Mouse (Mus musculus): ENCODE measurements around the gene Tesmin.
A peak's percentile ranks its signal among the peaks of the same experiment; 100 is the strongest.

DNA sequence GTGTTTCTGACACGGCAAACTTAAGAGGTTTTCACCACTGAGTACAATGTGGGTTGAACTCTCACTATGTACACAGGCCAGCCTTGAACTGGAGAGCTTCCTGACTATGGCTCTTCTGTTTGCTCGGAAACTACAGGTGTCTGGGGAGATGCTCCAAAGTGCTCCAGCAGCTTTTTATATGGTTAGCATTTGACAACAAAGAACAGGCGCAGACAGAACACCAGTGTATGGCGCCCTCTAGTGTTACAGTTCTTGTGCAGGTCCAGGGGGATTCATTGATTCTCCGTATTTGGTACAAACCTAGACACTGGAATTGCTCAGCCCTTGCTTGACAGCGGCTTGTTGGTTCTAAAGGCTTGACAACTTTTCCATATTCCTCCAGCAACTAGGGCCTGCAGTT, 62.5 kb downstream of the Tesmin start:
- peak; percentile 78 for TF ChIP-seq CTCF (IDR thresholded peaks at IDR 0.05; ENCODE audit: low read depth)
- no peak for TF ChIP-seq EP300 (IDR thresholded peaks at IDR 0.05; ENCODE audit: low read depth)
